Mouse (Mus musculus) midbrain, embryonic 16.5 days (tissue): ENCODE results near the gene Fsd2. TPM values are rescaled to one million over a fixed set of nuclear protein-coding genes. Genes with fewer than 3 reads are reported as not detected.
A peak's percentile ranks its signal among the peaks of the same experiment; 100 is the strongest.

Experiments used
- ATAC-seq: fragments of 200-750 bp; cut with Nextera tagmentation; 2 replicates; pipeline ENCODE4 v1.8.0; 2017; ENCODE audit warnings: moderate TSS enrichment
- H3K27ac ChIP-seq: fragments of 300-500 bp; sonication (generic); 2 replicates; pipeline ENCODE4 v1.5.1; 2014; ENCODE audit warnings: mild to moderate bottlenecking, low read length, mixed read lengths
- H3K27me3 ChIP-seq: fragments of 300-500 bp; sonication (generic); 2 replicates; pipeline ENCODE4 v1.6.1; 2014; ENCODE audit warnings: low read depth, low read length, mixed read lengths; ENCODE audit not compliant: control insufficient read depth, insufficient read depth
- H3K36me3 ChIP-seq: fragments of 300-500 bp; sonication (generic); 2 replicates; pipeline ENCODE4 v1.6.1; 2014; ENCODE audit warnings: mild to moderate bottlenecking, low read length, moderate library complexity, mixed read lengths; ENCODE audit not compliant: control insufficient read depth, insufficient read depth
- H3K4me1 ChIP-seq: fragments of 300-500 bp; sonication (generic); 2 replicates; pipeline ENCODE4 v1.6.1; 2014; ENCODE audit warnings: mild to moderate bottlenecking, low read length, mixed read lengths; ENCODE audit not compliant: control insufficient read depth, insufficient read depth
- H3K4me2 ChIP-seq: fragments of 300-500 bp; sonication (generic); 2 replicates; pipeline ENCODE4 v1.6.1; 2014; ENCODE audit warnings: mild to moderate bottlenecking, low read length, mixed read lengths
- H3K4me3 ChIP-seq: fragments of 300-500 bp; sonication (generic); 2 replicates; pipeline ENCODE4 v1.5.1; 2014; ENCODE audit warnings: low read depth, mild to moderate bottlenecking, low read length, moderate library complexity, mixed read lengths
- H3K9ac ChIP-seq: fragments of 300-500 bp; sonication (generic); 2 replicates; pipeline ENCODE4 v1.6.1; 2014; ENCODE audit warnings: low read depth, low read length, mixed read lengths
- H3K9me3 ChIP-seq: fragments of 300-500 bp; sonication (generic); replicated peaks from 2 replicates; pipeline ENCODE4 v1.6.1; 2014; ENCODE audit warnings: mild to moderate bottlenecking, low read length, mixed read lengths; ENCODE audit not compliant: control insufficient read depth, poor library complexity, severe bottlenecking
- WGBS: fragments of 180-500 bp; shearing (Covaris S2); extraction: QIAGEN DNeasy Blood & Tissue Kit; methylation state at CpG from one replicate; pipeline ENCODE4 v1.1.7; 2014; 5-methylcytosine and 5-hydroxymethylcytosine counted together
- polyA plus RNA-seq: library from polyadenylated mRNA; unstranded; fragments of >200 nt; fragmentation: Nextera tagmentation; extraction: Ambion mirVana; gene quantifications from 2 replicates; pipeline ENCODE4 v1.2.1, GENCODE M21; 2015

The Fsd2 gene
- polyA plus RNA-seq, 1 experiment from 2014 or later: 0.19 TPM

GRCm38 (mm10) chr7:81514906-81515590 is 51.7 kb downstream of the Fsd2 start:
- WGBS: 58% methylated on average over 13 of the region's 13 CpGs

GRCm38 (mm10) chr7:81501050-81501449 is 65.7 kb downstream of the Fsd2 start:
- Histone ChIP-seq H3K4me3 (no peak overlapping the region), H3K9ac (no peak overlapping the region), H3K9me3 (no peaks in the 10 kb centered on the region), H3K4me2 (no peak overlapping the region), H3K27ac (no peak overlapping the region), H3K4me1 (no peaks in the 10 kb centered on the region), H3K36me3 (no peaks in the 10 kb centered on the region), H3K27me3 (no peaks in the 10 kb centered on the region)
- no peak for ATAC-seq
- 82% methylated on average over 2 of the region's 2 CpGs for WGBS

More at GRCm38 (mm10) chr7:81514906-81515590, 51.7 kb downstream of the Fsd2 start:
- H3K36me3 ChIP-seq: no peaks in the 10 kb centered on the region
- no peak overlapping the region for H3K4me2 ChIP-seq
- no peak for ATAC-seq
- H3K9me3 ChIP-seq: no peaks in the 10 kb centered on the region
- no peak overlapping the region for H3K9ac ChIP-seq
- no peak overlapping the region for H3K4me3 ChIP-seq
- no peak overlapping the region for H3K27ac ChIP-seq
- no peaks in the 10 kb centered on the region for H3K27me3 ChIP-seq
- H3K4me1 ChIP-seq: no peaks in the 10 kb centered on the region

- no peak within 1 kb of the TSS for H3K4me2 ChIP-seq
- 61% methylated on average over 7 of the region's 7 CpGs for WGBS
- H3K9ac ChIP-seq: no peak within 1 kb of the TSS
- no peaks in the 10 kb centered on the region for H3K27me3 ChIP-seq
- no peaks in the 10 kb centered on the region for H3K36me3 ChIP-seq
- no peak for ATAC-seq
- no peaks in the 10 kb centered on the region for H3K4me1 ChIP-seq
- no peak within 1 kb of the TSS for H3K4me3 ChIP-seq
- no peak within 1 kb of the TSS for H3K27ac ChIP-seq
- H3K9me3 ChIP-seq: no peaks in the 10 kb centered on the region
These were observed 68.6 kb downstream of the Fsd2 start, which contains the start of gene BC048679 for GRCm38 (mm10) chr7:81498181-81498580. Gene BC048679 (minus strand): TSS chr7:81498281.

DNA sequence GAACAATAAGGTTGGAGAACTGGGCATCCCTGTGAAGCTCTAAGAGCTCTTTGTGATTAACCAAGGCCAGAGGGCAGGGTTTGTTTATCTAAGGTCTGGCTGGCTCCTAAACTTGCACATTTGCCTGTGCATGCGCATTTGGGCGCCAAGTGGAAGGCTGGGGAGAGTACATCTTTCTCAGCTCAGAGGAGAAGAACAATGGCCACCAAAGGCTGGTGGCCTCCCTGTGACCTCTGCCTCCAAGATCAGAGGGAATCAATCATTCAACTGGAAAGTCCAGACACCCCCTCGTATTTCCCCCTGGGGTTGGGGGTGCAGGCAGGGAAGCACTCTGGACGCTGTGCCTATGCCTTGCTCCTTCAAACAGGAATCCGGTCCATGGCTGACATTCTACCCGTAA is 69.6 kb downstream of the Fsd2 start:
- Histone ChIP-seq H3K36me3 (no peaks in the 10 kb centered on the region), H3K4me2 (no peak overlapping the region), H3K9me3 (no peaks in the 10 kb centered on the region), H3K4me3 (no peak overlapping the region), H3K4me1 (peaks cover 4% of the 10 kb centered on the region), H3K27ac (no peak overlapping the region), H3K27me3 (no peaks in the 10 kb centered on the region), H3K9ac (no peak overlapping the region)
- 16% methylated on average over 6 of the region's 6 CpGs for WGBS
- no peak for ATAC-seq

- peak; percentile 95 for ATAC-seq
- H3K27ac ChIP-seq: peak within 1 kb of the TSS; percentile 98
These were observed 73.3 kb downstream of the Fsd2 start, which contains the start of gene Ap3b2 for GRCm38 (mm10) chr7:81493331-81494021. Gene Ap3b2 (minus strand): TSS chr7:81493925.

GRCm38 (mm10) chr7:81492628-81493027 is 74.1 kb downstream of the Fsd2 start:
- Histone ChIP-seq H3K27me3 (no peaks in the 10 kb centered on the region), H3K4me3 (peak overlapping the region; percentile 89), H3K9me3 (no peaks in the 10 kb centered on the region), H3K27ac (peak overlapping the region; percentile 98), H3K4me2 (peak overlapping the region; percentile 71), H3K36me3 (no peaks in the 10 kb centered on the region), H3K4me1 (peaks cover 14% of the 10 kb centered on the region), H3K9ac (peak overlapping the region; percentile 95)
- 23% methylated on average over 9 of the region's 9 CpGs for WGBS
- ATAC-seq: no peak

More at GRCm38 (mm10) chr7:81493331-81494021, 73.3 kb downstream of the Fsd2 start, which contains the start of gene Ap3b2:
- H3K4me2 ChIP-seq: peak within 1 kb of the TSS; percentile 71
- peaks cover 14% of the 10 kb centered on the region for H3K4me1 ChIP-seq
- WGBS: under 1% methylated on average over 57 of the region's 57 CpGs
- H3K27me3 ChIP-seq: no peaks in the 10 kb centered on the region
- peak within 1 kb of the TSS; percentile 89 for H3K4me3 ChIP-seq
- H3K9me3 ChIP-seq: no peaks in the 10 kb centered on the region
- no peaks in the 10 kb centered on the region for H3K36me3 ChIP-seq
- peak within 1 kb of the TSS; percentile 95 for H3K9ac ChIP-seq

DNA sequence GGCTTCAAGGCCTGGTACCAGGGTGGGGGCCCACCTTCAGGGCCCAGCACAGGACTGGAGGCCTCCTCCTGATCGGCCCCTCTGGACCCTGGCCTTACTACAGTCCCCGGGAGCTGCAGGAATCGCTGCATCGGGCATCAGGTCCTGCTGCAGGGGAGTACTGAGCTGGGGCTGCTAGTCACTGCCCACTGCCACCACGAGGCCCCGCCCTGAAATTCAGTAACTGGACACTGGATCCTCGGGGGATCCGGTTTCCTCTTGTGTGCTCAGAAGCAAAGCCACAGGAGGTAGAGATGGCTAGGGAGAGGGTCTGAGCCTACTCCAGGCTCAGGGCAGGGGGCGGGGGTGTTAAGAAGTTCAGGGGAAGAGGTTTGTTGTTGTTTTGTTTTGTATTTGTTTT is 77.1 kb downstream of the Fsd2 start:
- Histone ChIP-seq H3K4me3 (no peak overlapping the region), H3K27ac (no peak overlapping the region), H3K9ac (no peak overlapping the region), H3K4me2 (no peak overlapping the region), H3K36me3 (peaks cover 4% of the 10 kb centered on the region), H3K9me3 (no peaks in the 10 kb centered on the region), H3K27me3 (no peaks in the 10 kb centered on the region), H3K4me1 (peaks cover 14% of the 10 kb centered on the region)
- 6% methylated on average over 9 of the region's 9 CpGs for WGBS
- no peak for ATAC-seq
